Mouse (Mus musculus): ENCODE results near the gene Il1r2. TPM values are rescaled to one million over a fixed set of nuclear protein-coding genes. Genes with fewer than 3 reads are reported as not detected.

Gene Il1r2
- polyA plus RNA-seq, 1 experiment: 0.83 TPM

DNA sequence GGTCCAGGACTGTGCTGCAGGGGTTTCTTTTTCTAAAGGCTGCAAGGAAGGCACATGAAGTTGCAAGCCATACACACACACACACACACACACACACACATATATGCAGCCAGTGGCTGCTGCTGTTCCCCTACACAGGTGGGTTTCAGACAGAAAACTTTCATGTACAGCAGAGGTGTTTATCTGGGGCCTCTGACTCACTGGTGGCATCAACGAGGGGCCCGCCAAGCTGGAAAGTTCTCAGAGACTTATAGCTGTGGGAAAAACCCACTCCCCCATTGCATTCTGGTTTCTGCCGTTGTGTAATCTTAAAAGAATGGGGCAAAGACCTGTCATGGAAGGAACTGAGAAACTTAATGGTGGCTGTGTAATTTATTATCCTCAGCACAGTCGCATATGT is 40.6 kb upstream of the Il1r2 start:
- no peak overlapping the region for H3K4me3 ChIP-seq (ENCODE audit: insufficient read depth, low read length)
- H3K4me1 ChIP-seq (ENCODE audit: control insufficient read depth, insufficient read depth, low read length): no peaks in the 10 kb centered on the region
- peak overlapping the region; percentile 7 for H3K27ac ChIP-seq (ENCODE audit: insufficient read depth, low read length)
- TF ChIP-seq POLR2A (IDR thresholded peaks at IDR 0.05; ENCODE audit: low read depth, low read length) (no peak), CTCF (IDR thresholded peaks at IDR 0.05; ENCODE audit: borderline replicate concordance, insufficient read depth, low read length) (no peak)

DNA sequence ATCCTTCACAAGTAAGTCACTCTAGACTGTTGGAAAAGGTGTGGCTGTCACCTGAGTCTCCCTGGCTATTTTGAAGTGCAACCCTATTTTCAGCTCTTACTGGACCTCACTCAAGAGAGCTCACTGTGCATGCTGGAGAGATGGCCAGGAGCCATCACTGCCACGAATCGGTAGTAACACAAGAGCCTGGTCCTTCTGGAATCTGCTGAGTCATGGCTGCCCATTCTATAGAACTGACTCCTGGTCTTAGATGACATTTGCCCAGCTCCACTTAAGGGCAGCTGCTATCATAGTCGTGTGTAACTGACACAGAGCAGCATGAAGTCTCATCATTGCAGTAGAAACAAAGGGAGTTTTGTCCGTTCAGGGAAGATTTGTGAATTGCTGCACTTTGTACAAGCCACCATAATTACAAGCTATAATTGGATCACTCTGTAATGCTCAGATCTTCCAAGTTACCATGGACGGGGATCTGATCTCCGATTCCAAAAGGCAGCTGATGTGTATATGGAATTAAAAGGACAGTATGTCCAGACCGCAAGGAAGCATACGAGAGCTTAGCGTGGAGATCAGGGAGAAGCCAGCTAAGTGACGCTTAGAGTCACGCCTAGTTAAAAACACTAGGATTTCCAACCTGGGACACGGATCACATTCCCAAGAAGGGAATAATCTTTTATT is 40.0 kb upstream of the Il1r2 start:
- Histone ChIP-seq H3K4me3 (ENCODE audit: insufficient read depth, low read length) (no peak overlapping the region), H3K4me1 (ENCODE audit: control insufficient read depth, insufficient read depth, low read length) (no peaks in the 10 kb centered on the region), H3K27ac (ENCODE audit: insufficient read depth, low read length) (peak overlapping the region; percentile 39)
- no peak for TF ChIP-seq CTCF (IDR thresholded peaks at IDR 0.05; ENCODE audit: borderline replicate concordance, insufficient read depth, low read length)
- TF ChIP-seq POLR2A (IDR thresholded peaks at IDR 0.05; ENCODE audit: low read depth, low read length): no peak

DNA sequence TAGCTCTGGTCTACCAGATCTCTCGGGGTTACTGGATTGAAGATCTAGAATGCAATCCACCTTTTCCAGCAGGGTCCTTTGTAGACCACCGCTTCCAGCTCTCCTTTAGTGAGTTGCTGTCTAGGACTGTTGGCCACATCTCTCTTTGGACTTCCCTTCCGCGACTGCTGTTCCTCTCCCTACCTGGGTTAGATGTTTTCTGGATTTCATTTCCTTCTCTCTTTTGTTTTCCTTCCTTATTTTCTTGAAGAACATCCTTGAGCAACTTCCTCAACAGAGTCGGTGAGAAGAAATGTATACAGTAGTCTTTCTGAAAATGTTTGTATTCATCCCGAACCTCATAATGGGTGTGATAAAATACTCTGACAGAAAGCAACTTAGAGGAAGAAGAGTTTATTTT is 36.0 kb upstream of the Il1r2 start:
- H3K4me1 ChIP-seq (ENCODE audit: control insufficient read depth, insufficient read depth, low read length): no peaks in the 10 kb centered on the region
- H3K27ac ChIP-seq (ENCODE audit: insufficient read depth, low read length): no peak overlapping the region
- TF ChIP-seq POLR2A (IDR thresholded peaks at IDR 0.05; ENCODE audit: low read depth, low read length): no peak
- TF ChIP-seq CTCF (IDR thresholded peaks at IDR 0.05; ENCODE audit: borderline replicate concordance, insufficient read depth, low read length): no peak

DNA sequence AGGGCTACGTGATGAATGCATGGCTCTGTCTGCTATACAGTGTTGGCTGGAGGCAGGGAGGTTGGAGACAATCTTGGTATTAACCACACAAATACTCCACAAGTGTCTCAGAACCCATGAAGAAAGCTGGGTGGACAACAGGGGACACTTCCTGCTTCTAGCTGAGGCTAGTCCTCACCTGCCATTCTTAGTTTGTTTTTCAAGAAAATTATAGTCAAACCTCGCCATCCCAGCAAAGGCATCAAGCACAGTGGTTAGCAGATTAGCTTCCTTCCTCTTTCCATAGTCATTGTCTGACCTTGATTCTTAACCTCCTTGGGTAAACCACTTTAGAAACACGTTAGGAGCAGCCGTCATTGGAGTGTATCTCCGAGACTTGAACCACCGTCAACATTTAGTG is 28.2 kb upstream of the Il1r2 start:
- Histone ChIP-seq H3K4me3 (ENCODE audit: insufficient read depth, low read length) (no peak overlapping the region), H3K27ac (ENCODE audit: insufficient read depth, low read length) (no peak overlapping the region), H3K4me1 (ENCODE audit: control insufficient read depth, insufficient read depth, low read length) (no peaks in the 10 kb centered on the region; the same call in 1 of the 2 replicates)
- TF ChIP-seq POLR2A (IDR thresholded peaks at IDR 0.05; ENCODE audit: low read depth, low read length) (no peak), CTCF (IDR thresholded peaks at IDR 0.05; ENCODE audit: borderline replicate concordance, insufficient read depth, low read length) (no peak)

More for the DNA sequence above, 36.0 kb upstream of the Il1r2 start:
- no peak overlapping the region for H3K4me3 ChIP-seq (ENCODE audit: insufficient read depth, low read length)

DNA sequence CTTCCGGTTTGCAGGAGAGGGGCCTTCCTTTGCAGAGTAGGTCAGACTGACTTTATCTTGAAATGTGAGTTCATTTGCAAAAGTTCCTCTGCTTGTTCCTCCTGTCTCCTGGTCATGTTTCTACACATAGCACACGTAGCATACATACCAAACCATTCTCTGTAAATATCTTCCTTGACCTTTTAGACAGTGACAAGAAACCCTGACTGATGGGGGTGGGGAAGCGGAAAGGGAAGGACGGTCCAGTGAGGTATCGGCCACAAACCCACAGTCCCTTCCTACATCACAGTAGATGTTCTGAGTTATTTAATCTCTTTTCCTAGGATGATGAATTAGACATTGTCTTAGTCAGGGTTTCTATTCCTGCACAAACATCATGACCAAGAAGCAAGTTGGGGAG is 27.3 kb upstream of the Il1r2 start:
- Histone ChIP-seq H3K27ac (ENCODE audit: insufficient read depth, low read length) (no peak overlapping the region), H3K4me1 (ENCODE audit: control insufficient read depth, insufficient read depth, low read length) (no peaks in the 10 kb centered on the region; the same call in 1 of the 2 replicates), H3K4me3 (ENCODE audit: insufficient read depth, low read length) (no peak overlapping the region)
- TF ChIP-seq CTCF (IDR thresholded peaks at IDR 0.05; ENCODE audit: borderline replicate concordance, insufficient read depth, low read length): no peak
- TF ChIP-seq POLR2A (IDR thresholded peaks at IDR 0.05; ENCODE audit: low read depth, low read length): no peak

DNA sequence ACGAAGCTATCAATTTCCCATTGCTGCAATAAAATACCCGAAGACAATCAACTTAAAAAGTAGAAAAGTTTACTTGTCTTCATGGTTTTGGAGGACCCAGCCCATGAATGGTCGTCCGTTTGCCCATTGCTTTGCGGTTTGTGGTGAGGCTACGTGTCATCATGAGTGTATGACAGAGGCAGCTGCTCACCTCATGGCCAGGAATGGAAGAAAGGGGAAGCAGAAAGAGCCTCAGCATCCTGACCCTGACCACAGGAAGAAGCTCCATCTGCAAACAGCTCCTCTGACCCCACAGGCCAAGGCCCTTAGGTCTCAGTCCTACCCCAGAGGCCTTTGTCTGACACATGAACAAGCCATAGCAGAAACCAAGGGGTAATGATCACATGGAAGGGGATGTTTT is 22.7 kb upstream of the Il1r2 start:
- H3K4me3 ChIP-seq (ENCODE audit: insufficient read depth, low read length): no peak overlapping the region
- H3K4me1 ChIP-seq (ENCODE audit: control insufficient read depth, insufficient read depth, low read length): no peaks in the 10 kb centered on the region
- TF ChIP-seq POLR2A (IDR thresholded peaks at IDR 0.05; ENCODE audit: low read depth, low read length): no peak
- no peak for TF ChIP-seq CTCF (IDR thresholded peaks at IDR 0.05; ENCODE audit: borderline replicate concordance, insufficient read depth, low read length)
- H3K27ac ChIP-seq (ENCODE audit: insufficient read depth, low read length): no peak overlapping the region

DNA sequence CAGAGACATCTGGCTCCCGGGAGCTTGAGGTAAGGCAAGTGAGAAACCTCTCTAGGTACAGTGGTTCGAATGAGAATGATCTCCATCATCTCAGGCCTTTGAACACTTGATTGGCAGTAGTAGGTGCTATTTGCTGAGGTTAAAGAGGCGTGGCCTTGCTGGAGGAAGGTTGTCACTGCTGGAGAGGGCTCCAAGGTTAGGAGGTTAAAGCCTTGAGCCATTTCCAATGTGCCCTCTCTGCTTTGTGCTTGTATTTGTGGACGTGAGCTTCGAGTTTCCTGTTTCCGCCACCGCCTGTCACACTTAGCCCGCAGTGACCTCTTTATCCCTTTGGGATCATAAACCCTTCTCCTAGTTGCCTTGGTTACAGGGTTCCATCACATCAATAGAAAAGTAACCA is 21.7 kb upstream of the Il1r2 start:
- Histone ChIP-seq H3K4me3 (ENCODE audit: insufficient read depth, low read length) (no peak overlapping the region), H3K4me1 (ENCODE audit: control insufficient read depth, insufficient read depth, low read length) (no peaks in the 10 kb centered on the region), H3K27ac (ENCODE audit: insufficient read depth, low read length) (no peak overlapping the region)
- TF ChIP-seq CTCF (IDR thresholded peaks at IDR 0.05; ENCODE audit: borderline replicate concordance, insufficient read depth, low read length) (no peak), POLR2A (IDR thresholded peaks at IDR 0.05; ENCODE audit: low read depth, low read length) (no peak)

DNA sequence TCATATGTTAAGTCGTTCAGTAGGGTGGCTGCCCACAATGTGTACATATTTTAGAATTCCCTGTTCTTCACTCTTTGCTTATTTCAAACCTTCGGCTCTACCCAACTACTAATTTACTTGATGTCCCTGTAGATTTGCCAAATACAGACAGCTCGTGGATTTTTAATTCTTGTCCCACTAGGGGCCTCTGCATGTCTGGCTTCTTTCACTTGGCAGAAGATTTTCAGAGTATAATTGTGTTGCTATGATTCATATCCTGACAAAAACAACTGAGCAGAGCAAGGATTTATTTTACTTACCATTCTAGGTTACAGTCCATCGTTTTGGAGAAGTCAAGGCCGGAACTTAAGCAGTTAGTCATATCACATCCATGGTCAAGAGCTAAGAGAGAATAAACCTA is 20.8 kb upstream of the Il1r2 start:
- Histone ChIP-seq H3K4me1 (ENCODE audit: control insufficient read depth, insufficient read depth, low read length) (no peaks in the 10 kb centered on the region), H3K27ac (ENCODE audit: insufficient read depth, low read length) (peak overlapping the region; percentile 16; the same call in 1 of the 2 replicates)

DNA sequence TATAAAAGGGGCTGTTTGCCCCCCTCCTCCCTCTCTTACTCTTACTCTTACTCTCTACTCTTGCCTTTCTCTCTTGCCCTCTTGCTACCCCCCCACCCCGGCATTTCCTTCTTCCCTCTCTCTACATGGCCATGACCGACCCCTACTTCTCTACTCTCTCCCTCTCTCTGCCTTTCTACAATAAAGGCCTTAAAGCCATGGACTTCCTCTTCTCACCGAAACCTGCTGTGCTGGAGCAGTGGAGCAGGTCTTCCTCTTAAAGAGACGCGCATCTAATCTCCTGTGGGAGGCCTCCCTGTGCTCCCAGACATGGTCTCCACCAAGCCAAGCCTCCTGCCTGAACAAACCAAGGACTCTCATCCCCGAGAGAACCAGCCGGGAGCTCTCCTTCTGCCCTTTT is 18.8 kb upstream of the Il1r2 start:
- Histone ChIP-seq H3K27ac (ENCODE audit: insufficient read depth, low read length) (no peak overlapping the region), H3K4me1 (ENCODE audit: control insufficient read depth, insufficient read depth, low read length) (no peaks in the 10 kb centered on the region), H3K4me3 (ENCODE audit: insufficient read depth, low read length) (no peak overlapping the region)
- no peak for TF ChIP-seq CTCF (IDR thresholded peaks at IDR 0.05; ENCODE audit: borderline replicate concordance, insufficient read depth, low read length)
- no peak for TF ChIP-seq POLR2A (IDR thresholded peaks at IDR 0.05; ENCODE audit: low read depth, low read length)

More for the DNA sequence above, 20.8 kb upstream of the Il1r2 start:
- no peak overlapping the region for H3K4me3 ChIP-seq (ENCODE audit: insufficient read depth, low read length)
- no peak for TF ChIP-seq POLR2A (IDR thresholded peaks at IDR 0.05; ENCODE audit: low read depth, low read length)
- TF ChIP-seq CTCF (IDR thresholded peaks at IDR 0.05; ENCODE audit: borderline replicate concordance, insufficient read depth, low read length): no peak

DNA sequence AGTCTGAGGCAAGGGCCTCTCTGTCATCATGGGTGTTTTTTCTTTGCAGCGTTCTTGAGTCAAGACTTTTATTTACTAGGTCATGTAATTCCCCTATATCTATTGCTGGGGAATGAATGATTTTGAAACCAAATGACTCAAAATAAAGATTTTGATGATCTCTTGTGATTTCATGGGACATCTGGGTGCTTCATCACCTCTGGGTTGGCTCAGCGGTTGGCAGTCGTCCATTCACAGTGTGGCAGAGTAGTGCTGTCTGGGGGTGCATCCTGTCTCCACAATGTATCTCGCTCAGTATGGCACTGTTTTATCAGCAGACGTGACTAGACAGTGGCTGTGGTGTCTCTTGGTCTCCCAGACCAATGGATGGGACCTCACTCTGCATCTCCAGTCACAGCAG is 17.9 kb upstream of the Il1r2 start:
- Histone ChIP-seq H3K27ac (ENCODE audit: insufficient read depth, low read length) (no peak overlapping the region), H3K4me3 (ENCODE audit: insufficient read depth, low read length) (no peak overlapping the region), H3K4me1 (ENCODE audit: control insufficient read depth, insufficient read depth, low read length) (no peaks in the 10 kb centered on the region)
- TF ChIP-seq CTCF (IDR thresholded peaks at IDR 0.05; ENCODE audit: borderline replicate concordance, insufficient read depth, low read length) (no peak), POLR2A (IDR thresholded peaks at IDR 0.05; ENCODE audit: low read depth, low read length) (no peak)

Measured in embryonic fibroblast, embryonic 13.5 days (primary cell).